Mouse (Mus musculus) liver, adult 2 months (tissue): ENCODE measurements around the gene Flywch2. TPM values are rescaled to one million over a fixed set of nuclear protein-coding genes. Genes with fewer than 3 reads are reported as not detected.
A peak's percentile ranks its signal among the peaks of the same experiment; 100 is the strongest.

Experiments
- DNase-seq: peaks from one replicate; pipeline ENCODE4 v3.0.0-alpha.2; 2011; ENCODE audit warnings: low read depth, low spot score; ENCODE audit errors: extremely low read depth
- H3K27ac ChIP-seq: fragments of 200-500 bp; replicated peaks from 2 replicates; pipeline ENCODE4 v1.5.1; 2012; ENCODE audit warnings: low read depth, mild to moderate bottlenecking, control low read depth, inconsistent platforms, low read length; ENCODE audit not compliant: insufficient read depth
- H3K27me3 ChIP-seq: fragments of 200-500 bp; 2 replicates; pipeline ENCODE4 v1.6.1; 2012; ENCODE audit warnings: mild to moderate bottlenecking, moderate library complexity, low read length, inconsistent platforms; ENCODE audit not compliant: control insufficient read depth, insufficient read depth
- H3K36me3 ChIP-seq: fragments of 200-500 bp; 2 replicates; pipeline ENCODE4 v1.6.1; 2012; ENCODE audit warnings: low read length, inconsistent platforms; ENCODE audit not compliant: control insufficient read depth, insufficient read depth
- H3K4me1 ChIP-seq: fragments of 200-500 bp; 2 replicates; pipeline ENCODE4 v1.6.1; 2011; ENCODE audit warnings: low read length; ENCODE audit not compliant: control insufficient read depth, insufficient read depth
- H3K4me3 ChIP-seq: fragments of 200-500 bp; 2 replicates; pipeline ENCODE4 v1.5.1; 2011; ENCODE audit warnings: low read depth, mild to moderate bottlenecking, control low read depth, low read length, moderate library complexity; ENCODE audit not compliant: insufficient read depth
- H3K79me2 ChIP-seq: fragments of 200-500 bp; 2 replicates; pipeline ENCODE4 v1.6.1; 2012; ENCODE audit warnings: inconsistent platforms, mild to moderate bottlenecking, low read length, moderate library complexity; ENCODE audit not compliant: control insufficient read depth, insufficient read depth
- H3K9ac ChIP-seq: fragments of 200-500 bp; 2 replicates; pipeline ENCODE4 v1.6.1; 2012; ENCODE audit warnings: low read depth, mild to moderate bottlenecking, control low read depth, inconsistent platforms, low read length
- CTCF ChIP-seq: fragments of 200-500 bp; IDR thresholded peaks from 2 replicates; pipeline ENCODE4 v1.5.1; 2011; ENCODE audit warnings: low read depth, low read length, control low read depth
- POLR2A ChIP-seq: fragments of 200-500 bp; IDR thresholded peaks from 2 replicates; pipeline ENCODE4 v1.6.1; 2011; ENCODE audit warnings: low read length, control low read depth; ENCODE audit not compliant: insufficient read depth; ENCODE audit errors: extremely low read depth
- WGBS: fragments of 180-500 bp; shearing (Covaris S2); methylation state at CpG from one replicate; pipeline ENCODE4 v1.1.7; 2018; 5-methylcytosine and 5-hydroxymethylcytosine counted together
- polyA plus RNA-seq: library from polyadenylated mRNA; depleted of rRNA; stranded (reverse); fragments of >200 nt; gene quantifications from 2 replicates; pipeline ENCODE4 v1.2.3, GENCODE M21; 2012
- total RNA-seq: library from RNA; depleted of rRNA; stranded (reverse); fragments of >200 nt; gene quantifications from 2 replicates; pipeline ENCODE4 v1.2.3, GENCODE M21; 2014

Gene Flywch2
- total and polyA plus RNA-seq, 2 experiments: 1.5 to 2.6 TPM

DNA sequence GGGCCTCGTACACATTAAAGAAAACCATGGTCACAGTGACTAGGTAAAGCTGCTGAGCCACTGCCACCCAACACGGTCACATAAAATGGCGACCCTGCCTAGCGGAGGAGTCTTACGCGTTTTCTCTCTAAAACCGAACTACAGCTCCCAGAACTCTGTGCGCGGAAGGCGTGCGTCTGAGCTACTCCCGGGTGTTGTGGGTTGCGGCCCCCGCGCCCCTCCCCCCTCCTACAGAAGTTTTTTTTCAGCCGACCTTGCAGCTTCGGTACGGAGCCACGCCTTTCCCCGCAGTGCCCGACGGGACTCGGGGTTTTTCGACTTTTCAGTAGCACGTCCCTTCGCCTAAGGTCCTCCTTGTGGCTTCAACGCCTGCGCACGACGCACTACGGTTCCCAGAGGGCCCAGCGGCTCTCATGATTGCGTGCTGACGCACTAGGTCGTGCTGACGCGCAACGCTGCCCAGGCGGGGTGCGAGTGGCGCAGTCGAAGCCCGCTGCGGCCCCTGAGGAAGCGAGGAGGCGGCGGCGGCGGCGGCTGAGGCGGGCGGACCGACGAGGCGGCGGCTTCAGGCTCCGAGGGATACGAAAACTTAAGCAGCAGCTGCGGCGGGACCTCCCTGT is 17.0 kb upstream of the Flywch2 start:
- peaks cover 26% of the 10 kb centered on the region for H3K79me2 ChIP-seq
- peak; percentile 98 for DNase-seq
- WGBS: under 1% methylated on average over 60 of the region's 60 CpGs
- no peak for TF ChIP-seq CTCF
- peak; percentile 90 for TF ChIP-seq POLR2A
- H3K4me3 ChIP-seq: peak overlapping the region; percentile 99
- H3K27me3 ChIP-seq: no peaks in the 10 kb centered on the region
- peak overlapping the region; percentile 91 for H3K27ac ChIP-seq
- peaks cover 7% of the 10 kb centered on the region for H3K36me3 ChIP-seq
- H3K4me1 ChIP-seq: peaks cover 11% of the 10 kb centered on the region; the same call in 1 of the 2 replicates
- H3K9ac ChIP-seq: peak overlapping the region; percentile 93

GRCm38 (mm10) chr17:23801627-23802026 is 15.7 kb upstream of the Flywch2 start:
- no peak overlapping the region for H3K9ac ChIP-seq
- DNase-seq: no peak

GRCm38 (mm10) chr17:23797316-23797715 is 11.4 kb upstream of the Flywch2 start:
- WGBS: 75% methylated on average over 7 of the region's 7 CpGs
- Histone ChIP-seq H3K4me3 (no peak overlapping the region), H3K27ac (no peak overlapping the region), H3K4me1 (no peaks in the 10 kb centered on the region), H3K27me3 (no peaks in the 10 kb centered on the region), H3K9ac (no peak overlapping the region), H3K36me3 (no peaks in the 10 kb centered on the region), H3K79me2 (no peaks in the 10 kb centered on the region)
- TF ChIP-seq POLR2A: no peak
- TF ChIP-seq CTCF: no peak
- DNase-seq: no peak

More at GRCm38 (mm10) chr17:23801627-23802026, 15.7 kb upstream of the Flywch2 start:
- peaks cover 15% of the 10 kb centered on the region for H3K79me2 ChIP-seq
- H3K36me3 ChIP-seq: no peaks in the 10 kb centered on the region
- no peak overlapping the region for H3K27ac ChIP-seq
- 94% methylated on average over 10 of the region's 10 CpGs for WGBS
- no peaks in the 10 kb centered on the region for H3K27me3 ChIP-seq
- TF ChIP-seq POLR2A: no peak
- no peak for TF ChIP-seq CTCF
- H3K4me3 ChIP-seq: no peak overlapping the region
- H3K4me1 ChIP-seq: peaks cover 11% of the 10 kb centered on the region; the same call in 1 of the 2 replicates

- Histone ChIP-seq H3K36me3 (no peaks in the 10 kb centered on the region), H3K27me3 (no peaks in the 10 kb centered on the region), H3K4me3 (no peak overlapping the region), H3K9ac (no peak overlapping the region), H3K79me2 (no peaks in the 10 kb centered on the region), H3K4me1 (peaks cover 4% of the 10 kb centered on the region; the same call in 1 of the 2 replicates), H3K27ac (no peak overlapping the region)
- 96% methylated on average over 8 of the region's 8 CpGs for WGBS
- TF ChIP-seq CTCF (no peak), POLR2A (no peak)
- no peak for DNase-seq
Observed at GRCm38 (mm10) chr17:23795323-23795722, 9.4 kb upstream of the Flywch2 start.

DNA sequence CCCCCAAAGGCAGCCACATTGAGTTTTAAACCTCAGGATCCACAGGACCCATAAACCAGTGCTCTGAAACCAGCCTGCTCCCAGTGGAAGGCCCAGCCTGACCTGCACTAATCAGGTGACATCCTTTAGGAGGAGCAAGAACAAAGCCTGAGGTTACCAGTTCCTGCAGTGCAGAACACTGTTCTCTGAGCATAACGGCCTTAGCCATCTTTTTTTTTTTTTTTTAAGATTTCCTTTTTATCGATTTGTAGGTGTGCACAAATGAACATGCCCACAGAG is 5.1 kb upstream of the Flywch2 start:
- DNase-seq: peak; percentile 37
- Histone ChIP-seq H3K27ac (peak overlapping the region; percentile 70; the same call in 1 of the 2 replicates), H3K4me1 (peaks cover 11% of the 10 kb centered on the region), H3K27me3 (no peaks in the 10 kb centered on the region), H3K79me2 (no peaks in the 10 kb centered on the region), H3K4me3 (peak overlapping the region; percentile 77), H3K9ac (peak overlapping the region; percentile 87), H3K36me3 (no peaks in the 10 kb centered on the region)
- TF ChIP-seq CTCF: no peak
- no peak for TF ChIP-seq POLR2A
- 33% methylated on average over 2 of the region's 2 CpGs for WGBS

- WGBS: 2% methylated on average over 29 of the region's 29 CpGs
- H3K9ac ChIP-seq: peak within 1 kb of the TSS; percentile 87
Observed at GRCm38 (mm10) chr17:23790269-23791078, 4.6 kb upstream of the Flywch2 start, which contains the start of gene Srrm2. TSS of gene Srrm2 (plus strand) at chr17:23790532.

More at GRCm38 (mm10) chr17:23790269-23791078, 4.6 kb upstream of the Flywch2 start, which contains the start of gene Srrm2:
- H3K79me2 ChIP-seq: no peaks in the 10 kb centered on the region
- H3K27ac ChIP-seq: peak within 1 kb of the TSS; percentile 70
- no peaks in the 10 kb centered on the region for H3K27me3 ChIP-seq
- DNase-seq: no peak
- no peaks in the 10 kb centered on the region for H3K36me3 ChIP-seq
- no peak for TF ChIP-seq CTCF
- 0 out of 2 replicates have a peak, but pooled peaks have one; percentile 38 for TF ChIP-seq POLR2A
- peak within 1 kb of the TSS; percentile 77 for H3K4me3 ChIP-seq
- peaks cover 11% of the 10 kb centered on the region for H3K4me1 ChIP-seq
